Mouse (Mus musculus) C2C12 (cell line): ENCODE results near the gene Wsb1. TPM values are rescaled to one million over a fixed set of nuclear protein-coding genes. Genes with fewer than 3 reads are reported as not detected.

Experiments
- H3K27me3 ChIP-seq: one replicate; pipeline ENCODE4 v1.6.1; 2011; ENCODE audit not compliant: control insufficient read depth, insufficient read depth, insufficient read length
- H3K36me3 ChIP-seq: one replicate; pipeline ENCODE4 v1.6.1; 2011; ENCODE audit not compliant: control insufficient read depth, insufficient read depth
- H3K4me3 ChIP-seq: one replicate; pipeline ENCODE4 v1.5.1; 2011; ENCODE audit warnings: mild to moderate bottlenecking, control low read depth; ENCODE audit not compliant: poor library complexity, insufficient read depth, severe bottlenecking
- H3K79me2 ChIP-seq: one replicate; pipeline ENCODE4 v1.6.1; 2011; ENCODE audit not compliant: control insufficient read depth, insufficient read depth
- H3K79me3 ChIP-seq: one replicate; pipeline ENCODE4 v1.6.1; 2011; ENCODE audit warnings: low read depth, control low read depth
- H3ac ChIP-seq: one replicate; pipeline ENCODE3; 2011; ENCODE audit warnings: low read depth; ENCODE audit not compliant: control insufficient read depth, insufficient read length
- CEBPB ChIP-seq: IDR thresholded peaks from one replicate; pipeline ENCODE4 v1.6.1; 2011; ENCODE audit warnings: low read depth, mild to moderate bottlenecking, control low read depth, moderate library complexity
- CTCF ChIP-seq: IDR thresholded peaks from one replicate; pipeline ENCODE4 v1.5.1; 2011; ENCODE audit not compliant: control insufficient read depth, insufficient read depth, insufficient read length
- FOSL1 ChIP-seq: IDR thresholded peaks from one replicate; pipeline ENCODE4 v1.8.0; 2011; ENCODE audit warnings: mild to moderate bottlenecking, low read length; ENCODE audit not compliant: poor library complexity, insufficient read depth, severe bottlenecking
- MAX ChIP-seq: IDR thresholded peaks from one replicate; pipeline ENCODE4 v1.6.1; 2011; ENCODE audit warnings: mild to moderate bottlenecking, control low read depth
- MYOD1 ChIP-seq: IDR thresholded peaks from one replicate; pipeline ENCODE4 v1.6.1; 2011; ENCODE audit warnings: low read depth; ENCODE audit not compliant: control insufficient read depth, insufficient read length
- MYOG ChIP-seq: IDR thresholded peaks from one replicate; pipeline ENCODE4 v1.6.1; 2011; ENCODE audit not compliant: control insufficient read depth, insufficient read length; ENCODE audit errors: extremely low read depth
- USF1 ChIP-seq: IDR thresholded peaks from one replicate; pipeline ENCODE4 v1.6.1; 2011; ENCODE audit warnings: low read depth, mild to moderate bottlenecking, control low read depth, moderate library complexity
- polyA plus RNA-seq: library from polyadenylated mRNA; unstranded; fragments of >200 nt; fragmentation: generic; extraction: Trizol; gene quantifications from one replicate; pipeline ENCODE4 v1.2.1, GENCODE M21; 2012; ENCODE audit warnings: missing spikeins

Gene Wsb1
- polyA plus RNA-seq, 1 experiment: 38.5 TPM

- H3K4me3 ChIP-seq: no peak overlapping the region
Measured at GRCm38 (mm10) chr11:79296167-79296566, 41.7 kb upstream of the Wsb1 start.

GRCm38 (mm10) chr11:79293971-79294370 is 39.5 kb upstream of the Wsb1 start:
- no peak overlapping the region for H3K4me3 ChIP-seq
- H3K36me3 ChIP-seq: no peaks in the 10 kb centered on the region
- TF ChIP-seq FOSL1 (no peak), CTCF (no peak), MYOG (no peak), MAX (no peak), MYOD1 (no peak), CEBPB (no peak)
- no peaks in the 10 kb centered on the region for H3K79me2 ChIP-seq
- H3K27me3 ChIP-seq: no peaks in the 10 kb centered on the region
- H3ac ChIP-seq: no peak overlapping the region
- no peaks in the 10 kb centered on the region for H3K79me3 ChIP-seq

More at GRCm38 (mm10) chr11:79296167-79296566, 41.7 kb upstream of the Wsb1 start:
- no peaks in the 10 kb centered on the region for H3K79me2 ChIP-seq
- no peaks in the 10 kb centered on the region for H3K27me3 ChIP-seq
- TF ChIP-seq MYOG (no peak), USF1 (no peak), CTCF (peak; percentile 7), MAX (no peak), CEBPB (no peak), MYOD1 (no peak), FOSL1 (no peak)
- no peaks in the 10 kb centered on the region for H3K36me3 ChIP-seq
- no peak overlapping the region for H3ac ChIP-seq
- no peaks in the 10 kb centered on the region for H3K79me3 ChIP-seq

- H3K79me2 ChIP-seq: no peaks in the 10 kb centered on the region
- TF ChIP-seq MYOG (no peak), CTCF (no peak), USF1 (no peak), MAX (no peak), FOSL1 (no peak), CEBPB (no peak), MYOD1 (no peak)
- H3K27me3 ChIP-seq: no peaks in the 10 kb centered on the region
- H3K79me3 ChIP-seq: no peaks in the 10 kb centered on the region
- no peak overlapping the region for H3ac ChIP-seq
- no peak overlapping the region for H3K4me3 ChIP-seq
- no peaks in the 10 kb centered on the region for H3K36me3 ChIP-seq
Measured at GRCm38 (mm10) chr11:79293025-79293424, 38.6 kb upstream of the Wsb1 start.

DNA sequence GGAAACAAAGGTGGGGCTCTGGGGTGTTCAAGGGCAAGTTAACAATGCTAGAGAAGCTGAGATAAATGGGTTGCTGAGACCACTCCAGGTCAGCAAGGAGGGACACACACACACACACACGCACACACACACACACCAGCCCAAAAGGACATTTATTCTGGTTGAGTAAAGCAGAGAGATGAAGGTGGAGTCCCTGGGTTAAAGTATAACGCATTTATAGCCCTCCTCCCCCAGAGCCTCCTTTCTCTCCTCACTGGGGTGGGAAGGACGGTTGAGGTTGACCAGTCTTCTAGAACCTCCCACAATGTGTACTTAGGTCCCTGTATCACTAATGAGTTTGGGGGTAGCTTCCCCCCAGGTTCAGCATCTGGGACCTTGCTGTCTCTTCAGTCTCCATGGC is 37.7 kb upstream of the Wsb1 start:
- Histone ChIP-seq H3K79me3 (no peaks in the 10 kb centered on the region), H3K36me3 (no peaks in the 10 kb centered on the region), H3ac (no peak overlapping the region), H3K4me3 (no peak overlapping the region), H3K27me3 (no peaks in the 10 kb centered on the region), H3K79me2 (no peaks in the 10 kb centered on the region)
- TF ChIP-seq MYOG: no peak
- no peak for TF ChIP-seq CTCF
- TF ChIP-seq CEBPB: no peak
- TF ChIP-seq USF1: no peak
- no peak for TF ChIP-seq FOSL1
- TF ChIP-seq MYOD1: no peak
- no peak for TF ChIP-seq MAX

GRCm38 (mm10) chr11:79291651-79292050 is 37.2 kb upstream of the Wsb1 start:
- Histone ChIP-seq H3K79me2 (no peaks in the 10 kb centered on the region), H3K79me3 (no peaks in the 10 kb centered on the region), H3K27me3 (no peaks in the 10 kb centered on the region), H3ac (no peak overlapping the region), H3K36me3 (no peaks in the 10 kb centered on the region), H3K4me3 (no peak overlapping the region)
- no peak for TF ChIP-seq MYOG
- no peak for TF ChIP-seq CEBPB
- TF ChIP-seq FOSL1: no peak
- no peak for TF ChIP-seq USF1
- TF ChIP-seq CTCF: no peak
- TF ChIP-seq MAX: no peak
- no peak for TF ChIP-seq MYOD1

GRCm38 (mm10) chr11:79290473-79290872 is 36.0 kb upstream of the Wsb1 start:
- Histone ChIP-seq H3K4me3 (no peak overlapping the region), H3K79me3 (no peaks in the 10 kb centered on the region), H3K27me3 (no peaks in the 10 kb centered on the region), H3K36me3 (no peaks in the 10 kb centered on the region), H3ac (no peak overlapping the region), H3K79me2 (no peaks in the 10 kb centered on the region)
- no peak for TF ChIP-seq CEBPB
- peak; percentile 59 for TF ChIP-seq CTCF
